Mouse (Mus musculus): Measurements from ENCODE around the gene Rgs21. TPM values are rescaled to one million over a fixed set of nuclear protein-coding genes. Genes with fewer than 3 reads are reported as not detected.

The Rgs21 gene
- polyA plus RNA-seq, 1 experiment from 2014 or later, result not detected

Other genes starting within 250 kb of the Rgs21 start
- gene Rgs18, start 207.8 kb upstream of the Rgs21 start, polyA plus RNA-seq (2014; fragmentation: Nextera tagmentation; extraction: Ambion mirVana), result 1.9 and 2.6 TPM in 2 replicates